Mouse (Mus musculus): ENCODE results near the gene Hils1.

Gene Hils1

GRCm38 (mm10) chr11:94967419-94967818 lies at the start of gene Hils1:
Gene Hils1, plus strand, starts transcription at chr11:94967593.
- DNase-seq = no peak

- no peak for DNase-seq
Measured at GRCm38 (mm10) chr11:94917717-94918116, 49.7 kb upstream of the Hils1 start.

DNA sequence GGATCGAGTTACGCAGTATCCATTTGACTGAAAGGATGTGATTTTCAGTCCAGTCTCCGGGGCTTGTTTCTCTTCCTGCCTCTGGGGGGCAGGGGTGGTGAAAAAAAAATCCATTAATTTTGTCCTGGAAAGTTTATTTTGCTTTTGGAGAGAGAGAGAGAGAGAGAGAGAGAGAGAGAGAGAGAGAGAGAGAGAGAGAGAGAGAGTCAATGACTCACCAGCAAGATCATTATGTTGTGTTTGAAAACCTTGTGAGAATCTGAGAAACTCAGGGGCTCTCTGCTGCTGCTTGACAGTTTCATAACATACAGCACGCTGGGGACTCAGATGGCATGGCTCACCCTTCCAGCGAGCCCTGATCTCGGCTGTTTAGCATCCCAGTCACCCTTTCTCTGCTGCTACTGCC lies 46.4 kb upstream of the Hils1 start:
- no peak for DNase-seq

GRCm38 (mm10) chr11:94924977-94925376 lies 42.4 kb upstream of the Hils1 start:
- no peak for DNase-seq

GRCm38 (mm10) chr11:94926431-94926830 lies 41.0 kb upstream of the Hils1 start:
- no peak for DNase-seq

DNA sequence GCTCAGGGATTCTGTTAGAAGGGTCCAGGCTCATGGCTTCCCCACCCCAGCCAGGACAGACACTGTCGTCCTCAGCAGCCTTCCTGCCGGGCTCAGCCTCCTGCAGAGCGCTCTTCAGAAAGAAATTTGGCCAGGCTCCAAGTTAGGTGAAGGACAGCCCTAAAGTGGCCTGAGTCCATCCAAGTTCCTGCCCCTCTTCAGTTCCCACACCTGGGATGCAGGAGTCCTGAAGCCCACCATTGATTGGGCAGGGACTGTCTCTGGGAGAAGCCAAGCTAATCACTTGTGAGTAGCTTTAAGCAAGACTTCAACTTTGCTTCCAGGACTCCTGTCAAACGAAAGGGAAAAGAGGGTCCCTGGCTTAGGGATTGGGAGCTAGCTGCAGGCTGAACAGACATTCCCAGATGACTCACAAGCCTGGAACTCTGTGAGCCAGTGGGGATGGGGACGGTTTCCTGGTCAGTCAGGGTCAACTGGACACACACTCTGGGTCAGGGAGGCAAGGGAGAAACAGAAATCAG lies 39.6 kb upstream of the Hils1 start:
- no peak for DNase-seq

DNA sequence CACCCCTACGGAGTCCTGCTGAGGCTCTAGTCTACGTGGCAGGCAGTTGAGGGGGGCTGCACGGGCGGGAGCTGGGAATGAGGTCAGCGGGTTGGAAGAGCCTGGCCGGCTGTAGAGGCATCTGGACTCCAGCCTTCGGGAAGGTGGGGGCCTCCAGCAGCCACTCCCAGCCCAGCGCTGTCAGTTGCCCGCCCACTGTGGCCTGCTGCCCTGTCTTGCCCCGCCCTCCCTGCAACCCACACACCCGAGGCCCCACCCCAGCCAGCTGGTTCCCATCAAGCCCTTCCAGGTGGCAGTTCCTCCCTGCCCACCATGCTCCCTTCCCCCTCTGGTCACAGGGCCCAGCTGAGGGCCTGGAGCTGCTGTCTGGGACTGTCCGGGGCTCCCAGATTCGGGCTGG lies 38.6 kb upstream of the Hils1 start:
- DNase-seq = peak; percentile 54

GRCm38 (mm10) chr11:94929599-94929998 lies 37.8 kb upstream of the Hils1 start:
- DNase-seq = no peak

- DNase-seq = no peak
Measured at GRCm38 (mm10) chr11:94930151-94930550, 37.2 kb upstream of the Hils1 start.

- DNase-seq = no peak
Measured at GRCm38 (mm10) chr11:94933584-94933983, 33.8 kb upstream of the Hils1 start.

DNA sequence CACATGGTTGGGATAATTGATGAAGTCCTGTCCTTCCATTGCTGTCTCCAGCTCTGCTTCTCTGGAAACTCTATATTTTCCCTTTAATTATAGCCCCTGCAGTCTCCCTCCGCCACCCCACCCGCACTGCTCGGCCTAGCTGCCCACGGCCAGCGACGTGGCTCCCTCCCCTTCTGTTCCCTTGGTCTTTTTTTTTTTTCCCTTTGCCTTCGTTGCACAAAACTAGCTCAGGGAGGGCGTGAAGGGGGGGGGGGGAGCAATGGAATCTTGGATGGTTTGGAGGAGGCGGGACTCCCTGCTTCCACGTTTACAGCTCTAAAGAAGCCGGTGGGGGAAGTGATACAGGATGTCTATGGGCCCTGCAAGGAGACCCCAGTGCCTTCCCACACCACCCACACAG lies 32.9 kb upstream of the Hils1 start:
- DNase-seq = no peak

GRCm38 (mm10) chr11:94936045-94936444 lies 31.3 kb upstream of the Hils1 start, which contains the start of gene Col1a1:
Gene Col1a1, plus strand, starts transcription at chr11:94936224.
- DNase-seq = no peak

GRCm38 (mm10) chr11:94936851-94937295 lies 30.5 kb upstream of the Hils1 start:
- peak; percentile 71 for DNase-seq

DNA sequence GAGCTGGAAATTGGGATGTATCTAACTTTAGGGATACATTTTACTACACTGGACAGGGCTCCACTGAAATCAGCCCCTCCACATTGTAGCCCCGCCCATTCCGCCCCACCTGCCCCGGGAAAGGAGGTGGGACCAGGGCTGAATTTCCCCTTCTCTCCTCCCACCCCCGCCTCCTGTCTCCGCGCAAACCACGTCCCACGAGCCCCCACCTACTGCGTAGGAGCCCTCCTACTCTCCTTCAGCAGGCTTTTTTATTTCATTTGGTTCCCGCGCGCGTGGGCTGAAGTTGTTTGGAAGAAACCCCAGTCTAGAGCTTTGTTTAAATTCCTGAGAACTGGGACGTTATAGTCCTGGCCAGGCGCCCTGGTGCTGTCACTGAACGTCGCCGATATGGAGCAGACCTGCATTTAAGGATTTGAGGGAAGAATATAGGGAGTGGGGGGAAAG lies 30.0 kb upstream of the Hils1 start:
- peak; percentile 36 for DNase-seq

DNA sequence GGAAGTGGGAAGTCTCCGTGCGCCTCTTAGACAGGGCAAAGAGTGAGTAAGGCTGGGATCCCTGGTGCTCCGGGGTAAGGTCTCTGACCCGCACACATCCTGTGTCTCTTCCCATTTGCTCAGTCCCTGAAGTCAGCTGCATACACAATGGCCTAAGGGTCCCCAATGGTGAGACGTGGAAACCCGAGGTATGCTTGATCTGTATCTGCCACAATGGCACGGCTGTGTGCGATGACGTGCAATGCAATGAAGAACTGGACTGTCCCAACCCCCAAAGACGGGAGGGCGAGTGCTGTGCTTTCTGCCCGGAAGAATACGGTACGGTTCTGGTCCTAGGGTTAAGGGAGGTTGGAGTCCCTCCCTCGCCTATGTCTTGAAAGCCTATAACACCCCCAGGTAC lies 29.6 kb upstream of the Hils1 start:
- DNase-seq = no peak

- DNase-seq = no peak
Measured at GRCm38 (mm10) chr11:94938296-94938695, 29.1 kb upstream of the Hils1 start.

DNA sequence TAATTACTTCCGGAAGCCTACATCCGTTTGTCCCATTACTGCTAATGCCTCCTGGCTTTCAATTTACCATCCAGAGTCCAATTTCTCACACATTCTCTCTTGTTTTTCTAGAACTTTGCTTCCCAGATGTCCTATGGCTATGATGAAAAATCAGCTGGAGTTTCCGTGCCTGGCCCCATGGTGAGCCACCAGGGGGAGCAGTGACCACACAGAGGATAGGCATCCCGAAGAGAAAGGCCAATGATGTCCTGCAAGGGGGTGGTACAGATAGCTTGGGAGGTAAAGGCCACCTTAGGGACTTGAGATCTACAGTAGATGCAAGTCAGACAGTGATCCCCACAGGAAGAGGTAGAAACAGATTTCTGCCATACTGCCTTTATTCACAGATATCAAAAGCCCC lies 28.1 kb upstream of the Hils1 start:
- peak; percentile 56 for DNase-seq

DNA sequence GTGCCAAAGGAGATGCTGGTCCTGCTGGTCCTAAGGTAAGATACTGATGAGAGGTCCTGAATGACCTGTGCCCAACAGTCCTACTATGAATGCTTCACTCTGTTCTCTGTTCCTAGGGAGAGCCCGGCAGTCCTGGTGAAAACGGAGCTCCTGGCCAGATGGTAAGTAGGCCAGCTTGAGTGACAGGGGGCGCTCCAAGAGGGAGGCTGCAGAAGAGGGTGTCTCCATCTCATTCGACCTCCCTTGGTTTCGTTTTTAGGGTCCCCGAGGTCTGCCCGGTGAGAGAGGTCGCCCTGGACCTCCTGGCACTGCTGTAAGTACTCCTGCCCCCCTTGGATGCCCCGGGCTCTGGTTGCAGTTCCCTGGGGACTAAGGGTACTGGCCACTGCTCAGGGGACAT lies 26.3 kb upstream of the Hils1 start:
- no peak for DNase-seq

DNA sequence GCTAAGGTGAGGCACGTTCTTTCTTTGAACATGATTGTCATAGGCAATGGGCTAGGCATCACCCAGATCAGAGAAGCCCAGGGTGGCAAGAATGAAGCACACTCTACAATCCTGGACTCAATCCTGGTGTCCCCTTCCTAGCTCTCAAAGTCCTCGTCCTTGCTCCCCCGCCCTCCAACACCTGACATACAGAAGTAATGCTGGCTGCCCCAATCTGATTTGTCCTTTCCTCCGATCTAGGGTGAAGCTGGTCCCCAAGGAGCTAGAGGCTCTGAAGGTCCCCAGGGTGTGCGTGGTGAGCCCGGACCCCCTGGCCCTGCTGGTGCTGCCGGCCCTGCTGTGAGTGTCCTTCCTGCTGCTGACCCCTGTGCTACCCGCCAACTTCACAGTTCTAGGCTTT lies 25.6 kb upstream of the Hils1 start:
- DNase-seq = no peak

- no peak for DNase-seq
Measured at GRCm38 (mm10) chr11:94942282-94943023, 24.9 kb upstream of the Hils1 start.

DNA sequence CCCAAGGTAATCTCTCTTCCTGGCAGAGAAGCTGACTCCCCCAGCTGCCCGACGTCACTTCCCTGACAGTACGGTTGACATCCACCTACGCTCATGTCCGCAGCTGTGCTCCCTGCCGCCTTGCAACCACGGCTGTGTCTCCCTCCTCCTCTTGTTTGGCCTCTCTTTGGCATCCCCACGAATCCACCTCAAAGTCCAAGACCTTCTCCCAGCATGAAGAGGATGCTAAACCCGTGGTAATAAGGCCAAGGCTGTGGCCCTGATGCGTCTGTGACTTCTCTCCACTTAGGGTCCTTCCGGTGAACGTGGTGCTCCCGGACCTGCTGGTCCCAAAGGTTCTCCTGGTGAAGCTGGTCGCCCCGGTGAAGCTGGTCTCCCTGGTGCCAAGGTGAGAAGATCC lies 24.3 kb upstream of the Hils1 start:
- no peak for DNase-seq

DNA sequence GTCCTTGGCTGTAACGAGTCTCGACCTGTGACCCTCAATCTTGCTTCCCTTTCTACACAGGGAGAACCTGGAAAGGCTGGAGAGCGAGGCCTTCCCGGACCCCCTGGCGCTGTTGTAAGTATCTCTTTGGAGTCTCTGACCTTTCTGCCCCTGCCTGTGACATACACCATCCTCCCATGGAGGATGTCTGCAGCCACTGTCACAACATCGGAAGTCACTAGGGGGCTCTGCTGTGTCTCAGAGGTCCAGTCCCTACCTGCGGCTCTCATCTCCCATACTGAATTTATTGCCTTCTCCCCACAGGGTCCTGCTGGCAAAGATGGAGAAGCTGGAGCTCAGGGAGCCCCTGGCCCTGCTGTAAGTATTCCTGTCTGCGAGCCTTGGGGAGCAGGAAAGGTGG lies 23.1 kb upstream of the Hils1 start:
- DNase-seq = no peak

DNA sequence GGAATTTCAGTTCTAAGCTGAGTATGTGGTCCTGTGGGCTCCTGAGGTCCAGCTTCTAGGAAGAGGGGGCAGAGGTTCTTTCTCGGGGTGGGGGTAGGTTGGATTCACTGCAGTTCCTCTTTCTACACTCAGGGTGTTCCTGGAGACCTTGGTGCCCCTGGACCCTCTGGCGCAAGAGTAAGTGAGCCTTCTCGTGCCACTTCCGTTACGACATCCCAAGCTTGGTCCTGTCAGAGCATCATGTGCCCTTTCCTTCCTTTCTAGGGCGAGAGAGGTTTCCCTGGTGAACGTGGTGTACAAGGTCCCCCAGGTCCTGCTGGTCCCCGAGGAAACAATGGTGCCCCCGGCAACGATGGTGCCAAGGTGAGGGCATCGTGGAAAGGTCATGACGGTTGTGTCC lies 22.2 kb upstream of the Hils1 start:
- DNase-seq = no peak

DNA sequence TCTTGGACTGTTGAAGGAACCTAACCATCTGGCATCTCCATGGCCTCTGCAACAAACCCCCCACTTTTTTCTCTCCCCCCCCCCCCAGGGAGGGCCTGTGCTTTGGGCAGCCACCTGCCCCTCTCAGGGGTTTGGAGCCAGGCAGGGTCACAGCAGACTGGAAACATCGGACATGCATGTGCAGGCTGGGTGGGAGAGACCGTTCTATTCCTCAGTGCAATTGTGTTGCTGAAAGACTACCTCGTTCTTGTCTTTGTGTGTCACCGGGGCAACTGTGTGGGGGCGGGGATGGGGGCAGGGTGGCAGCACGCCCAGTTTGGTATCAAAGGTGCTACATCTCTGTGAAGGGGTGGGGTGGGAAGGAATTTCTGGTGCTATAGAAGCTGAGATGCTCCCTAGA lies 15.2 kb upstream of the Hils1 start:
- DNase-seq = no peak

DNA sequence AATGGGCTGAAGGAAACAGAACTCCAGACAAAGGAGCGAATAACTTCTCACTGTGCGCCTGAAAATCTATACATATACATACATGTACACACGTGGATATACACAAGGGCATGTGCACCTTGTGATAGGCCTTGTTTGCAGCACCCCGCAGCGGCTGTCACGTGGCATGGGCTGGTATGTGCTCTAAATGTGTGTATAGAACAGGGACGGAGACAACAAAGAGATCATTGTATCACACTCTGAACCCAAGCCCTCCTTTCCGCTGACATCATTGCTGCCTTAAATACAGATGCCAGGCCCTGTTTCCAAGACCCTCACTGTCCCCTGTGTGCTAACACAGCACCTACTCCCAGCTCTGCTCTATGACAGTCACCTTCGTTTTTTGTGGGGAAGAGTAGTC lies 12.3 kb upstream of the Hils1 start:
- no peak for DNase-seq
